Mouse (Mus musculus): ENCODE measurements around the gene Guca2a.
"Not testable (repeated sequence)": the region's sequence is repeated elsewhere in the genome, so short reads cannot be mapped to it uniquely, and the experiment has no call there.

The Guca2a gene

GRCm38 (mm10) chr4:119637176-119637845 lies at the start of gene Guca2a:
Gene Guca2a (plus strand): TSS chr4:119637704.
- DNase-seq = no peak

GRCm38 (mm10) chr4:119588037-119588436 lies 49.5 kb upstream of the Guca2a start:
- no peak for DNase-seq

GRCm38 (mm10) chr4:119589423-119589822 lies 48.1 kb upstream of the Guca2a start:
- DNase-seq = no peak

- no peak for DNase-seq
These were observed 47.5 kb upstream of the Guca2a start for GRCm38 (mm10) chr4:119590027-119590426.

GRCm38 (mm10) chr4:119592479-119592878 lies 45.0 kb upstream of the Guca2a start:
- no peak for DNase-seq

GRCm38 (mm10) chr4:119594331-119594730 lies 43.2 kb upstream of the Guca2a start:
- DNase-seq = no peak

- DNase-seq = no peak
These were observed 37.9 kb upstream of the Guca2a start for GRCm38 (mm10) chr4:119599605-119600004.

GRCm38 (mm10) chr4:119609488-119609887 lies 28.0 kb upstream of the Guca2a start:
- DNase-seq = no peak

GRCm38 (mm10) chr4:119614078-119614477 lies 23.4 kb upstream of the Guca2a start:
- DNase-seq = no peak

- DNase-seq = no peak
These were observed 22.8 kb upstream of the Guca2a start for GRCm38 (mm10) chr4:119614724-119615123.

- no peak for DNase-seq
These were observed 11.3 kb upstream of the Guca2a start for GRCm38 (mm10) chr4:119626081-119626645.

- no peak for DNase-seq
These were observed 10.6 kb upstream of the Guca2a start for GRCm38 (mm10) chr4:119626876-119627275.

GRCm38 (mm10) chr4:119627317-119627716 lies 10.2 kb upstream of the Guca2a start:
- DNase-seq = no peak

GRCm38 (mm10) chr4:119628363-119628762 lies 9.1 kb upstream of the Guca2a start:
- not testable (repeated sequence) for DNase-seq

- DNase-seq = peak; percentile 50
These were observed 6.2 kb upstream of the Guca2a start for GRCm38 (mm10) chr4:119631115-119631919.

- DNase-seq = no peak
These were observed 4.8 kb upstream of the Guca2a start for GRCm38 (mm10) chr4:119632721-119633120.

GRCm38 (mm10) chr4:119633342-119633741 lies 4.2 kb upstream of the Guca2a start:
- no peak for DNase-seq

- DNase-seq = no peak
These were observed 3.6 kb upstream of the Guca2a start for GRCm38 (mm10) chr4:119633948-119634347.

GRCm38 (mm10) chr4:119634908-119635660 lies 2.4 kb upstream of the Guca2a start:
- no peak for DNase-seq

- DNase-seq = no peak
These were observed 1.8 kb upstream of the Guca2a start for GRCm38 (mm10) chr4:119635686-119636085.

- DNase-seq = no peak
These were observed 773 bp upstream of the Guca2a start for GRCm38 (mm10) chr4:119636731-119637130.

GRCm38 (mm10) chr4:119637946-119638345 lies 442 bp downstream of the Guca2a start:
- DNase-seq = no peak

GRCm38 (mm10) chr4:119638656-119639055 lies 1.2 kb downstream of the Guca2a start:
- no peak for DNase-seq

All from kidney, adult 18-20 months (tissue).